ENCODE assay signal across 13 mouse cellular contexts in the genomic region with DNA sequence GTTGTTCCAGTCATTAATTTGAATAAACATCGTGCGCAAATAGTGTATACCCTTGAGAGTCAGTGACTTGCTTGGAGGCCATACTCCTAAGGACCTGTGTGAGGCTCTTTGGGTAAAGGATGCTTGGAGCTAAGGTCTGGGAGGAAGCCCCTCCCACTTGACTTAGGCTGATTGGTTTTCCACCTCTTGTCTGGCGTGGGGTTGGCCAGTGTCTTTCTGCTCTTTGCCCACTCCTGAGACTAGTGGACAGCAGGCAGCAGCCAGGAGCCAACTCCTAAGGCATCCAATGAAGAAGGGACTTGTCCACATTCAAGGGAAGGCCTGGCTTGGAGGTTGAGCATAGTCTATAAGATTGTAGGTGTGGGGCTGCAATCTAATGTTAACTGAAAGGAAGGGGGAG. TPM values are rescaled to one million over a fixed set of nuclear protein-coding genes. Genes with fewer than 3 reads are reported as not detected.
DNase-seq lines count a peak whose midpoint lies in the region; ATAC-seq lines count a peak whose summit lies in the region.
"Had no signal": no experiment of that assay in that cellular context is flagged by ENCODE, and none has a peak within 500 bp of the region (broad histone marks: within the 10 kb centered on the region; RNA-seq: fewer than 3 reads in every experiment).

No protein-coding gene starts in this region.

- 44% methylated on average over 3 of the region's 3 CpGs for WGBS in kidney, embryonic 15.5 days
- WGBS in midbrain, embryonic 15.5 days = 42% methylated on average over 3 of the region's 3 CpGs
- 47% methylated on average over 3 of the region's 3 CpGs for WGBS in midbrain, embryonic 11.5 days
- WGBS in stomach, embryonic 16.5 days = 55% methylated on average over 3 of the region's 3 CpGs

- H3K27me3 ChIP-seq in kidney, embryonic 15.5 days = no peaks in the 10 kb centered on the region; the same call in 1 of the 2 replicates
- no peaks in the 10 kb centered on the region for H3K27me3 ChIP-seq in midbrain, embryonic 15.5 days (replicated peaks)
- no peaks in the 10 kb centered on the region; the same call in 1 of the 2 replicates for H3K27me3 ChIP-seq in midbrain, embryonic 11.5 days (ENCODE audit: control insufficient read depth, insufficient read depth, low read length)
- no peaks in the 10 kb centered on the region for H3K27me3 ChIP-seq in stomach, embryonic 16.5 days (ENCODE audit: control insufficient read depth, insufficient read depth, low read length)
- H3K27me3 ChIP-seq: embryonic facial prominence, embryonic 12.5 days; hindbrain, embryonic 13.5 days had no signal

- peaks cover 49% of the 10 kb centered on the region for H3K4me1 ChIP-seq in kidney, embryonic 15.5 days
- peaks cover 30% of the 10 kb centered on the region for H3K4me1 ChIP-seq in midbrain, embryonic 15.5 days
- H3K4me1 ChIP-seq in midbrain, embryonic 11.5 days (ENCODE audit: control insufficient read depth, insufficient read depth, low read length) = peaks cover 14% of the 10 kb centered on the region
- peaks cover 11% of the 10 kb centered on the region for H3K4me1 ChIP-seq in stomach, embryonic 16.5 days (ENCODE audit: control insufficient read depth, insufficient read depth, low read length)

- no peak for ATAC-seq in kidney, embryonic 15.5 days (replicated peaks; ENCODE audit: low FRiP score)
- ATAC-seq in midbrain, embryonic 15.5 days (replicated peaks) = 0 out of 2 replicates have a peak, but pooled peaks have one; percentile 3
- ATAC-seq in midbrain, embryonic 11.5 days (ENCODE audit: low FRiP score) = no peak
- no peak for ATAC-seq in stomach, embryonic 16.5 days (ENCODE audit: insufficient read depth, low FRiP score)

- no peak overlapping the region for H3K4me2 ChIP-seq in kidney, embryonic 15.5 days
- no peak overlapping the region for H3K4me2 ChIP-seq in midbrain, embryonic 15.5 days
- H3K4me2 ChIP-seq in midbrain, embryonic 11.5 days = no peak overlapping the region
- H3K4me2 ChIP-seq in stomach, embryonic 16.5 days (ENCODE audit: low read depth, low read length) = peak overlapping the region; percentile 88

- no peak overlapping the region for H3K9ac ChIP-seq in kidney, embryonic 15.5 days
- H3K9ac ChIP-seq in midbrain, embryonic 15.5 days = no peak overlapping the region
- no peak overlapping the region for H3K9ac ChIP-seq in midbrain, embryonic 11.5 days (ENCODE audit: low read length)
- no peak overlapping the region for H3K9ac ChIP-seq in stomach, embryonic 16.5 days (ENCODE audit: low read length)
- H3K9ac ChIP-seq: embryonic facial prominence, embryonic 12.5 days; neural tube, embryonic 12.5 days had no signal

- no peaks in the 10 kb centered on the region for H3K36me3 ChIP-seq in kidney, embryonic 15.5 days
- no peaks in the 10 kb centered on the region for H3K36me3 ChIP-seq in midbrain, embryonic 15.5 days (replicated peaks)
- H3K36me3 ChIP-seq in midbrain, embryonic 11.5 days (ENCODE audit: control insufficient read depth, insufficient read depth, low read length) = no peaks in the 10 kb centered on the region; the same call in 1 of the 2 replicates
- no peaks in the 10 kb centered on the region for H3K36me3 ChIP-seq in stomach, embryonic 16.5 days (ENCODE audit: control insufficient read depth, insufficient read depth, low read length)
- H3K36me3 ChIP-seq: embryonic facial prominence, embryonic 12.5 days; neural tube, embryonic 12.5 days had no signal

- H3K4me3 ChIP-seq in kidney, embryonic 15.5 days (replicated peaks) = no peak overlapping the region
- no peak overlapping the region for H3K4me3 ChIP-seq in midbrain, embryonic 15.5 days
- H3K4me3 ChIP-seq in midbrain, embryonic 11.5 days (ENCODE audit: low read depth, low read length) = no peak overlapping the region
- no peak overlapping the region for H3K4me3 ChIP-seq in stomach, embryonic 16.5 days (replicated peaks; ENCODE audit: low read length)
- H3K4me3 ChIP-seq: megakaryocyte, embryonic 14.5 days; neural tube, embryonic 12.5 days had no signal

- H3K27ac ChIP-seq in kidney, embryonic 15.5 days = 0 out of 2 replicates have a peak overlapping the region, but pooled peaks have one; percentile 65
- H3K27ac ChIP-seq in midbrain, embryonic 15.5 days = no peak overlapping the region
- no peak overlapping the region for H3K27ac ChIP-seq in midbrain, embryonic 11.5 days (ENCODE audit: low read depth, low read length)
- H3K27ac ChIP-seq in stomach, embryonic 16.5 days (ENCODE audit: low read length) = peak overlapping the region; percentile 92
- H3K27ac ChIP-seq: embryonic facial prominence, embryonic 12.5 days; neural tube, embryonic 12.5 days had no signal

- DNase-seq in embryo, embryonic 9.5 days (ENCODE audit: extremely low spot score) = peak; percentile 22
- no peak for DNase-seq in embryo, embryonic 11 days
- no peak for DNase-seq in kidney, postnatal 14 days
- no peak for DNase-seq in midbrain, embryonic 11.5 days (ENCODE audit: low spot score, missing footprints)
- no peak for DNase-seq in thymus, postnatal 14 days
- DNase-seq: adrenal gland, postnatal 36 days had no signal

- H3K9me3 ChIP-seq in kidney, embryonic 15.5 days (replicated peaks) = no peaks in the 10 kb centered on the region
- H3K9me3 ChIP-seq in midbrain, embryonic 15.5 days = no peaks in the 10 kb centered on the region
- no peaks in the 10 kb centered on the region for H3K9me3 ChIP-seq in midbrain, embryonic 11.5 days (ENCODE audit: control insufficient read depth, low read length)
- H3K9me3 ChIP-seq in stomach, embryonic 16.5 days (replicated peaks; ENCODE audit: control insufficient read depth, low read length) = no peaks in the 10 kb centered on the region
- H3K9me3 ChIP-seq: embryonic facial prominence, embryonic 12.5 days; hindbrain, embryonic 13.5 days; neural tube, embryonic 12.5 days had no signal

RNA-seq across cellular contexts. Expression of gene Epb41l1, which starts 53.4 kb away (rescaled TPM):
- polyA plus RNA-seq in kidney, embryonic 15.5 days (2015; fragmentation: Nextera tagmentation; extraction: Ambion mirVana) = 2.3 and 2.8 TPM in 2 replicates
- polyA plus RNA-seq in midbrain, embryonic 15.5 days (2015; fragmentation: Nextera tagmentation; extraction: Ambion mirVana) = 15.6 and 19.6 TPM in 2 replicates
- 3.1 and 3.9 TPM in 2 replicates for polyA plus RNA-seq in midbrain, embryonic 11.5 days (2014; fragmentation: Nextera tagmentation; extraction: Ambion mirVana)
- 3.0 and 3.1 TPM in 2 replicates for polyA plus RNA-seq in stomach, embryonic 16.5 days (2015; fragmentation: Nextera tagmentation; extraction: Ambion mirVana)

Comparison
In these comparisons a context has a peak if more than half of its experiments do, and no peak if none do; other contexts are left out.
1. H3K27ac ChIP-seq: peak in kidney, embryonic 15.5 days (single experiment) and stomach, embryonic 16.5 days (single experiment); none in midbrain, embryonic 15.5 days (single experiment) and midbrain, embryonic 11.5 days (single experiment).